Mouse (Mus musculus): ENCODE measurements at regions not wholly inside any gene's neighbourhood (a gene's known extent, or its start where the extent isn't known, plus 50 kb on each side); places are given as distances from the start of the nearest gene placed in this dataset.

DNA sequence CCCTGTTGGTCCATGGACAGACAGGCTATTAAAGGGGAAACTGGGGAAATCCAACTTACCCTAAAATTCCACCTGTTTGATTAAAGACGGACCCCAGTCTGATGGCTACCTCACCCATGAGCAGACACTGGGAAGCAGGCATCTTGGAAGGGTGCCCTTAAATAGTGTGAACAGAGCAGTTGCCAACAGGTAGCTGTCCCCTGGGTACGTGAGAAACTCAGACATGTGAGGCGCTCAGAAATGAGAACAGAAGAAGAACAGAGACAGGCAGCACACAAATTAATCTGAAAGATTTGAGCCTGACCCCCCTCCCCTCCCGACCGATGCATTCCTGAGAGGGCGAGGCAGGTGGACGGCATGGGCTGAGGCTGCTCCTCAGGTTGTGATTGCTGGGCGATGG lies 135.7 kb upstream of the Azi2 start:
- no peak for TF ChIP-seq ZNF384 (IDR thresholded peaks at IDR 0.05; ENCODE audit: low read depth, low read length)
- TF ChIP-seq MAFK (IDR thresholded peaks at IDR 0.05; ENCODE audit: insufficient read depth, low read depth, low read length): no peak
- TF ChIP-seq CHD2 (IDR thresholded peaks at IDR 0.05; ENCODE audit: low read depth, low read length): no peak
- TF ChIP-seq HCFC1 (IDR thresholded peaks at IDR 0.05; ENCODE audit: borderline replicate concordance, insufficient read depth, low read length): no peak
- no peak for TF ChIP-seq ZC3H11A (IDR thresholded peaks at IDR 0.05; ENCODE audit: borderline replicate concordance, low read depth, low read length)

All from ES-E14 (cell line).